Mouse (Mus musculus) liver, postnatal 0 days (tissue): ENCODE measurements around the gene Nop2.

Experiments used
- CTCF ChIP-seq: sonication (generic); IDR thresholded peaks from 2 replicates; pipeline ENCODE4 v1.5.1; 2016; ENCODE audit warnings: antibody characterized with exemption, low read depth
- EP300 ChIP-seq: IDR thresholded peaks from 2 replicates; pipeline ENCODE4 v1.6.1; 2016; ENCODE audit warnings: antibody characterized with exemption, low read depth, mild to moderate bottlenecking

DNA sequence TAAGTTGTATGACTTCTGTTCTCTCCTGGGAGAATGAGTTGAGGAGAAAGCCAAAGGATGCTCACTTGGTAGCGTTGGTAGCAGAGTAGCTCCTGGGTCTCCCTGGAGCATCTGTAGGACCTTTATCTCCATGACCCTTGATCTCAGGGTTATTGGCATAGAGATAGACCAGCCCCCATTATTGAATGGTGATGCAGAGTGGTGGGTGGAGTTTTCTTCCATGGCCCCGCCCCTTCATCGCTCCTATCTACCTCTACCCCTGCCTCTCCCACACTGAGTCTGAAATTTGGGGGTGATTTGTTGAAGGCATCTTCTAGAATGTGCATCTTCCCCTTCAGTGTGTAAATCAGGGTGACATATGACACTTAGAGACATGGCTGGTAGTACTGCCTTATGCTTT, 24.8 kb downstream of the Nop2 start:
- TF ChIP-seq CTCF (no peak), EP300 (no peak)
